Mouse (Mus musculus): Measurements from ENCODE around the gene Nebl. TPM values are rescaled to one million over a fixed set of nuclear protein-coding genes. Genes with fewer than 3 reads are reported as not detected.

The Nebl gene
- total RNA-seq, 2 experiments from 2014 or later: 5.2 to 5.4 TPM

DNA sequence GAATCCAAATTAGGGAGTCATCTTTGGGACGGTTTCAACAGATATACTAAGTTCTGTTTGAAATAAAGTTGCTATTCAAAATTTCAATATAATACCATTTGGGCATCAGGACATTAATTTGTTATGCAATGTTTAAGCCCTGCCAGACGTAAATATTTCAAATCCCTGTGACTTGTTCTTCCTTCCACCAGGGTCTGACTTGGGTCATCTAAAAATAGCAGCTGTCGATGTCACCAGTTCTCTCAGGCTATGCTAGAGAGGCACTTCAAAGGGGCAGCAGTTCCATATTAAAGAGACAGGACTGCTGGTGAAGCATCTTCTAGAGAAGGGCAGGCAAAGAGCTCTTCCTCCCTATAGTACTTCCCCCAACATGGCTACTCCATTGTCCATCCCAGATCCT, 107.3 kb downstream of the Nebl start:
- DNase-seq: peak; percentile 5

DNA sequence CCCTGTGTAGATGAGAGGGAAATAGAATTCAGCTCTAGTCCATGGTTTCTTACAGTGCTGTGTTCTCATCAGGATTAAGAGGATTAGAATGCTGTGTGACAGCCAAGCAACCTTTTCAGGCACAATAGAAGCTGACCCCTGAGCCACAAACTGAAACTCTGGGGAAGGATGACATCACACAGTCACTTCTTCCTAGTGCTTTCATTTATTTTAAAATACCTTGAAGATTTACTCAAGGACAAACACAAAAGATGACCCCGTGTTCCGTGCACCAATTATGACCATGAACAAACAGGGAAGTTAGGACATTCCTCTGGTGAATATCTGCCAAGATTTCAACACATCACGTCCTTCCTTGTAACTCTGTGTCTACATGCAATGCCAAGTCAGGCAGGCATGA, 121.0 kb downstream of the Nebl start:
- DNase-seq: peak; percentile 25

DNA sequence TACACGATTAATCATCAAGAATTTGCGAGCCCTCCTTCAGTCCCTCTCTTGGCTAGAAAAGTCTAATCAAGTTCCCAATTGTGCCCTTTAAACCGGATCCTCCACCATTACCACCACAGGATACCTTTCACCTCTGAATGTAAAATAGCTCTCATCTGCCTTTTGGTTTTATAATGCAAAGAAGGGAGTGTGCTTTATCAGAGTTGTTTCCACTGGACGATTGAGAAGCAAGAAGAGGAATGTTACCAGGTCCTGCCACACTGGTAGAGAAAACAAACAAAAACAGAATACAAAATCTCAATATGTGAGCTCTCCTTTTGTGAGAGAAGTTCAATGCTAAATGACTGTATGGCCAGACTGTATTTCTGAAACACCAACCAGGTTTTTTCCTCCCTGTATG, 127.7 kb downstream of the Nebl start:
- no peak for DNase-seq

GRCm38 (mm10) chr2:17600652-17601051, 130.6 kb downstream of the Nebl start:
- no peak for DNase-seq

DNA sequence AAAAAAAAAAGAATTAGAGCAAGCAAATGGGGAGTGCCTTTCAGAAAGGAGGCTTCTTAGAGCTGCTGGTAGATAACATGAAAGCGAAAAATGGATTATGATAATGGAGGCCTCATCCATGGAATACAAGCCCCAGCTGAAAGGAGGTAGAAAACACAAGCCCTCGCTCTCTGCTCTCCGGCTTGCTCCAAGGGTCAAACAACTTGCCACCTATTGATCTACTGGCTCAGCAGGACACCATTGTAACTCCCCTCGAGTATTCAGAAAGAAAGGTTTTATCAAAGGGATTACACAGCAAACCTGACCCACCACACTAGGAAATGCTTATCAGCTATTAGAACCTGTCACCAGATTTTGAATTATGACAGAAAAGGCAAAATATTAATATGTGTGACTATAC, 131.4 kb downstream of the Nebl start:
- no peak for DNase-seq

DNA sequence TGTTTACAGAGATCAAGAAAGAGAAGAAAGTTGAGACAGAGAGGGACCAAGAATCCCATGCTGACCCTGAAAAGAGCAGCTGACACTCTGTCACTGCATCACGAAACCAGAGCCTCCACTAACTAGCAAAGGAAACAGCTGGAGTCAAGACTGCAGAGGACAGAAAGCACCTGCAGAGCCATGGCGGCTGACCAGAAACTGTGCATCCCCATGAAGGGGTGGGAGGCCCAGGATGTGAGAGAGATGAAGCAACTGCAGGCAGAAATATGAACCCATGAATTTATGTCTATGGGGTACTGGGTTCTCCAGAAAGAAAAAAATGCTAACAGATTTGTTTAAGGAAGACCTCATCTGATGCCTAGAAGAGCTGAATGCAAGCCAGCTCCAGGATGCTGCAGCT, 133.3 kb downstream of the Nebl start:
- DNase-seq: no peak

DNA sequence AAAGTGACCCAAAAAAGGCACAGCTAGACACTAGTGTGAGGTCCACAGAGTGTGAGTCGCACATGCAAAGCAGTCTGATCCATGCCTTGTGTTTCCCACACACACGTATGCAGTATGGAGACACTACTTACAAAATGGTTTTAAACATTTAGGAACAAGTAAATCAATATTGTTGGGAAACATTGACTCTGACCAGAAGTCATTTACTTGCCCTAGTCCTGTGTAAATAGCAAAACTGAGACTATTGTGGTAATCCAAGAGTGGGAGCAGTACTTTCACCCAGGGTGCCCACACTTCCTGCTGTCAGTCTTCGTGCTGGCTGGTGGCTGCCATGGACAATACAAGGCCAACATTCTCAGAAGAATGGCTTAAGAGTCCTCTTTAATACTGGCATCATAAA, 141.6 kb downstream of the Nebl start:
- DNase-seq: no peak

- DNase-seq: no peak
These were observed 145.8 kb downstream of the Nebl start for GRCm38 (mm10) chr2:17585329-17585992.

GRCm38 (mm10) chr2:17575648-17576047, 155.6 kb downstream of the Nebl start:
- no peak for DNase-seq

DNA sequence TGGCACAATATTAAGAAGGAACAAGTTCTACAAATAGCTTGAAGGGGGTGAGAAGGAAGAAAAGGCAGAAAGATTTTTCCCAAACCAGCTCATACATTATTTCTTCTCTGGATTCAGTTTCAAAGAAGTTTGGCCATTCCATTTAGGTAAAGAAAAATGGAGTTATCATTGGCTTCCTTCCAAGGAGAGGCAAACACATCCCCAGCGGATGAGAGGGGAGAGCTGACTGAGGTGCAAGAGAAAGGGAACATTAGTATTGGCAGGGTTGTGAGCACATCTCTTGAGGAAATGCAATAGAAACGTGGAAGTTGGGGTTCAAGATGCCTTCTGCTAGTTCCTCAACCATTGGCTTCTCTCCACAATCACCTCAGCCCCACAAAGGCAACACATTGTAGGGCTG, 159.5 kb downstream of the Nebl start:
- DNase-seq: no peak

DNA sequence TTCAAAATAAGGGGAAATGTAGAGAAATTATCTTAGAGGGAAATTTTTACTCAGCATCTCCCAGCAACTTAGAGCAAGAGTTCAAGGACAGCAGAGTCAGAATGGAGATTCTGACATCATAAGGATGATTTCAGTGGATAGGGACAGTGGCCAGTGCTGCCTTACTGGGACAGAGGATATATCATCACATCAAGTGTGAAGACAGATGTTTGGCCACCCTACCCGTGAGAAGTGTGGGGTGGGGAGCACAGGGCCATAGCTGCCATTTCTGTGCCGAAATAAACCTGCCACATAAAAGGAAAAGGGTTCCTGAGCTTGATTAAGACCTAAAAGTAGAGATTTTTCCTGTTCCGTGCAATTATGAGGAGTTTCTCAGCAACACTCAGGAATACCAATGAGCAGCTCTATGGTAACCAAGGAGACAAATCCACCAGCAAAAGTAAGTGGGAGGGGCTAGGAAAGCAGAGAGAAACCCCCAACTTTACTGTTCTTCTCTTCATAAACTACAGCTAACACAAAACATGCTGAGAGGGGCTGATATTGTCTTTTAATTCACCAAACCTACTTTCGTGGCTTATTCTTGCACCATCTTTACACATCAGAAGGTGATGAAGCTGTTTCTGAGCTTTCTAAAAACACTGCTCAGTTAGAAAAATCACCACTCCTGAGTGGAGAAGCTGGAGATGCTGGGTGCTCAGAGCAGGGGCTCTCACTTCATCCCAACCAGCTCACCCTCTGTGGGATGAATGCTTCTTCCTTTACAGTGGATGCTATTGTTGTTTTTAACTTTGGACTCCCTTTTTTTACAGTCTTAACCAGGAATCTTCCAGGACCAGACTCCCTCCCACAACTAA, 172.1 kb downstream of the Nebl start:
- no peak for DNase-seq

DNA sequence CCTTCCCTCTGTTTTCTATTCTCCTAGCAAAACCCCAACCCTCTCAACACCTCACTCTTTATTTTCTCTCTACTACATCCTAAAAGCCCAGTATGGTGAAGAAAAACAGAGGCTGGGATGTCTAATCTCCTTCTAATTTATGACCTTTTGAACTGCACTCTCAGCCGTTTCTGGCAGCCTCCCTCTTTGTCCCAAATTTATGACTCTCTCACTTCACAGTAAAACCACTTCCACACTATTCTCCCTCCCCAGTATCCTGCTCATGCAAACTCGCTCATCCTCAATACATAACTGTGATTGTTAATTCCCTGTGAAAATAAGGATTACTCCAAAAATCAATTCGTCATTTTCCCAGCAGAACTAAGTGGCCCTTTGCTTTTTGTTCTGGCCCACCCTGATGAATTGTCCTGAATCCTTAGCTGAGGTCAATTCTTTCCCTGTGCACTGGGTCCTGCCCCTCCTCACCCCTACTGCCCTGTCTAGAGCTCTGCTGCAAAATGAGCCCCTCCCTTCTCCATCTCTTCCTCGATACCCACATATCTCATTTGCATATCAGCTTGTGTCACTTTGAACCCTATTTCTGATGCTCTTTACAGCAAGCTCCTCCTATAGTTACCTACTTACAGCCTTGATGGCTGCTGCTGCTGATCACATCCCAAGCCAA, 181.2 kb downstream of the Nebl start:
- DNase-seq: no peak

GRCm38 (mm10) chr2:17546354-17546948, 184.8 kb downstream of the Nebl start:
- DNase-seq: no peak

- DNase-seq: no peak
These were observed 191.5 kb downstream of the Nebl start for GRCm38 (mm10) chr2:17539737-17540136.

DNA sequence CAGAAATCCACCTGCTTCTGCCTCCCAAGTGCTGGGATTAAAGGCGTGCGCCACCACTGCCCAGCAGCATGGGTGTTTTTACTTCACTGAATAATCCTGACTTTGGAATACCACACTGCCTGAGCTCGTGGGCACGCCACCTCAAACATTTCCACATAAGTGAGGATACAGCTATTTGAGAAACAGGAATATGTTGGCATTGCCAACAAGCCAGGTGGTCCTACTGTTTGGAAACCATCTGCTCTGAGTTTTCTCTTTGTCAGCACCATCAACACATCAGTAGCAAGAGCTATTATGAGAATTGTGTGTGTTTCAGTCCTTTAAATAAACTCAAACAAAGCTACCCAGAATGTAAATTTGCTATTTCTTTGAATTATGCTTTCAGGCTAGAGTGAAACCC, 192.8 kb downstream of the Nebl start:
- no peak for DNase-seq

DNA sequence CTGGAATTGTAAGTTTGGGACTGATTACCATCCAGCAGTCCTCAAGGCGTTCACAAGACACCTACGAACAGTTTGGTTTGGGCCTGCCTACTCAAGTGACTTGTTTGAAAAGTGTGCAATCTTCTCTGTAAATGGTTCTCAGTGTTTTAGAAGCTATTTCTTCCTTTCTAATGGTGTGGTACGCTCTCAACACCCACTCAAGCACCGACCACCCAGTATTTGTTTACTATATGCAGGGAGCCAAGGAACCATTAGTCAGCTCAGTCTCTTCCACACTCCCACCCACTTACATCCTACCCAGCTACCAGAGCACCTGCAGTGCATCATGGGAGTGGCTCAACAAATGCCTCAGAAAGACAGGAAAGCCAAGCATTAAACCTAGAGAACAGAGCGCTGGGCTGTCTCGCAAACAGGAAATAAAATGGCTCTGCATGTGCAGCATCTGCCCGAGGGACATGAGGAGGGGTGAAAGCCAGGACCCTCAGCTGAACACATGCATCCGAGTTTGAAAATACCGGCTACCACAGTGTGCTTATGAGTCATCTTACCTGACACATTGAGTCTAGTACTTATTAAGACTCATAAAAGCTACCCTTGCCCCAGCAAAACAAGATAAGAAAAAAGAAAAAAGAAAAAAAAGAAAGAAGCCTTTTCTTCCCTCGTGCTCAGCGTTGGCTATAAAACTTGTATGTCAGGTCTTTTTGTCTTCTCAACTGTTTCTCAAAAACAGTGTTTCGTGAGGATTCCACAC, 199.7 kb downstream of the Nebl start:
- no peak for DNase-seq

DNA sequence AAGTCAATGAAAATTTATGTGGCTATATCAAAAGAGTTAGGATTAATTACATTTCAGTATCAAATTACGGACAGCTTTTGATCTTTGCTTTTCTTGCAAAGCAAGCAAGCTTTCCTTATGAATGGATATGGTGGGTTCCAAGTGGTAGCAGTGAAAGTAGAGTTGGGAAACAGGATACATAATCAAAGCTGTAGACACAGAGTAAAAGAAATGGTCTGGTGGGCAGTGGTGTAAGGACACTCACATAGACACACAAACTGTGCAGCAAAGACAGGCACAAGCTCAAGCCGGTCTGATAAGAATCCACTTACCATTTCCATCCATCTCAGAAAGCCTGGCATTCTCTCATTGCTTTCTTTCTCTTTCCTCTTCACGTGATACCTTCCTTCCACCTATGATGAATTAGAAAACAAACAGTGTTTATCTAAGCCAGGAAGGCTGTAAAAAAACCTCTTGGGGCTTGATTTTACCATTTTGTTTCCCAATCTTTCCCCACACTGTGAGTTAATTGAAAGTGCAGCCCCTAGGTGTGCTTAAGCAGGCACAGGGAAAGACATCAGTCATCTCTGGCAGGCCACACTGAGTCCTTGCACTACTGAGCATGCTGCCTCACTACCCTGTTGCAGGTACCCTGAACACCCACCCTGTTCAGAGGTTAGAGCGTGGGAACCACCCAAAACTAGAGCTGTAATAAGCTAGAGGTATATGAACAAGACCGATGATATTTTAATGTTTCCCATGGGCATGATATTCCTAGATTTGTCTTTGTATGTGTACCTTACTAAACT, 205.3 kb downstream of the Nebl start:
- DNase-seq: no peak

GRCm38 (mm10) chr2:17525211-17525610, 206.1 kb downstream of the Nebl start:
- DNase-seq: no peak

- DNase-seq: no peak
These were observed 206.9 kb downstream of the Nebl start for GRCm38 (mm10) chr2:17524205-17524978.

DNA sequence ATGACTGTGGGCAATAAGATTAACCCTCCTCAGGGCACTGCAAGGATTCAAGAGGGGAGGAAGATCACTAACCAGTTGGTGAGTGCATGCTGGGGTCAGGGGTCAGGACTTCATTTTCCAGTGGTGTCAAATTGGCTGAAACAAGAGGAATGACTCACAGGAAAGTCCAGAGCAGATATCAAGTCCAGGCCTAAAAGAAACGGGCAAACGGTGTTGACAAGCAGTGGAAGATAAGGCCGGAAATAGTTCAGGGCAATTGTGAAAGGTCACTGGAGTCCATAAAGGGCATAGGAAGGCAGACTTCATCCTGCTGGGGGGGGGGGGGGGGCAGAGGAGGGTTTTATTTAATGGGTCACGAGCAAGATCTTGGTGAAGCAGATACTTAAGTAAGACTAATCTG, 207.5 kb downstream of the Nebl start:
- DNase-seq: peak; percentile 6

DNA sequence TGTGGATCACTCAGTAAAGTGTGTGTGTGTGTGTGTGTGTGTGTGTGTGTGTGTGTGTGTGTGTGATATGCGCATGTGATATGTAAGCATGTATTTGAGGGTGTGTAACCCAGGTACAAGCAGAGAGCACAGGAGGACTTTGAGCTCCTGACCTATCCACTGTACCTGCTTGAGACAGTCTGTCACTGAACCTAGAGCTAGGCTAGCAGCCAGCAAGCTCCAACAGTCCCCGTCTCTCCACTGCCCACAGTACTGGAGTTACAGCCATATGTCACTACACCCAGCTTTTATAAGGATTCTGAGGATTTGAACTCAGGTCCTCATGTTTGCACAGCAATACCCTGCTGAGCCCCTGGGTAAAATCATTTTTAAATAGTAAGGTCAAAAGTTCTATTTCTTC, 215.6 kb downstream of the Nebl start:
- DNase-seq: no peak
